Mouse (Mus musculus): ENCODE measurements at regions not wholly inside any gene's neighbourhood (a gene's known extent, or its start where the extent isn't known, plus 50 kb on each side); places are given as distances from the start of the nearest gene placed in this dataset.

DNA sequence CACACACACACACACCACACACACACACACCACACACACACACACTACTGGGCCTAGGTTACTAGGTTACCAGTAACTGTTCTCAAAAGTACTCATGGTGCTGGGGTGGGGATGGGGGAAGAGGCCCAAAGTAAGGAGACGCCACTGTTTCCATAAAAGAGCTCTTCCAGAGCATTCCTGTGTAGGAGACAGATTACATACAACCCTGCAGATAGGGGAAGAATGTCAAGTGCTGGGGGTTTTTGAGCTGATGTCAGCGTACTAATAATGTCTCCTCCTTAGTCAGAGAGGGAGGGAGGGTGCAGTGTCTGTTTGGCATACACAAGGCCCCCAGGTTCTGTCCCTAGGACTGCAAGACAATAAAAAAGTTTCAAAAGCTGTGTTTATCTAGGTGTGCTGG is 334.4 kb downstream of the Tox3 start:
- Histone ChIP-seq H3K4me2 (ENCODE audit: low read depth, low read length) (no peak overlapping the region), H3K4me3 (ENCODE audit: low read depth, low read length) (no peak overlapping the region), H3K36me3 (replicated peaks; ENCODE audit: control insufficient read depth, insufficient read depth, low read length) (no peaks in the 10 kb centered on the region), H3K27me3 (ENCODE audit: control insufficient read depth, insufficient read depth, low read length) (no peaks in the 10 kb centered on the region), H3K9ac (replicated peaks; ENCODE audit: low read depth, low read length) (no peak overlapping the region), H3K27ac (ENCODE audit: low read depth) (peak overlapping the region; percentile 85), H3K9me3 (replicated peaks; ENCODE audit: control insufficient read depth, low read length) (no peaks in the 10 kb centered on the region), H3K4me1 (ENCODE audit: control insufficient read depth, insufficient read depth) (peaks cover 14% of the 10 kb centered on the region; the same call in 1 of the 2 replicates)
- WGBS, result 10% methylated on average over 2 of the region's 2 CpGs
- peak; percentile 95 for ATAC-seq (ENCODE audit: insufficient read depth, low read depth)
- TF ChIP-seq CTCF (IDR thresholded peaks at IDR 0.05; ENCODE audit: low read depth) (no peak), EP300 (IDR thresholded peaks at IDR 0.05; ENCODE audit: low read depth) (peak; percentile 95)
- peak; percentile 92 for DNase-seq (ENCODE audit: low spot score)

DNA sequence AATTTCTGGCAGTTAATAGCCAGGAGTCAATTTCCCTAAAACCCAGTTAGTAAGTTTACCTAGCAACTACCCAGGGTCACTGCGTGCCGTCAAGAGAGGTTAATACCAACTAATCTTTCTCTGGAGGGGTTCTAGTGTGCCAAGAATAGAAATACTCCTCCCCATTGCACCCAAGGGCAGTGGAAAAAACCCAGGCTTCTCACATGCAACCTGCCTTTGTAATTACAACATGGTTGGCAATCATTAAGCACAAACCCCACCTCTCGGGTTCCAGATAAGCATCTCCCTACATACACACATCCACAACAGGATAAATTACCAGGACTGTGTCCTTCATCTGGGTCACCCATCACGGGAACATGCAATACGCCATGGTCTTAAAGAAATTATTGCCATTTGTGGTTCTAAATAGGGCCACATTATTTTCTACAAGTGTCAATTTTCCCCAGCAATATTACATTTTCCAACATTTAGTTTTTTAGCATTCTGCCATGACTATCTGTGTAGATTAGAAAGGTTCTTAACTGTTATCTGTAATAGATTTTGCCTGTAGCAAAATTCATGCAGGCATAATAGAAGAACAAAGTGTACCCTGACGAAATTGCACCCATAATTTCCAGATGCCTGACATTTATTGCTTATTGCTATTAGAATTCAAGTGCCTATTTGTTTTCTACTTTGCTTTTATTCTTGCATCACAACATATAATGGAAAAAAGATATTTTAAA is 336.3 kb downstream of the Tox3 start:
- TF ChIP-seq CTCF (IDR thresholded peaks at IDR 0.05; ENCODE audit: low read depth) (no peak), EP300 (IDR thresholded peaks at IDR 0.05; ENCODE audit: low read depth) (no peak)
- Histone ChIP-seq H3K9me3 (replicated peaks; ENCODE audit: control insufficient read depth, low read length) (0 out of 2 replicates have a peak, but pooled peaks cover 6% of the 10 kb centered on the region), H3K4me1 (ENCODE audit: control insufficient read depth, insufficient read depth) (peaks cover 8% of the 10 kb centered on the region; the same call in 1 of the 2 replicates), H3K4me2 (ENCODE audit: low read depth, low read length) (no peak overlapping the region), H3K27ac (ENCODE audit: low read depth) (peak overlapping the region; percentile 14; the same call in 1 of the 2 replicates), H3K36me3 (replicated peaks; ENCODE audit: control insufficient read depth, insufficient read depth, low read length) (no peaks in the 10 kb centered on the region), H3K9ac (replicated peaks; ENCODE audit: low read depth, low read length) (no peak overlapping the region), H3K4me3 (ENCODE audit: low read depth, low read length) (no peak overlapping the region), H3K27me3 (ENCODE audit: control insufficient read depth, insufficient read depth, low read length) (no peaks in the 10 kb centered on the region)
- WGBS, result 50% methylated on average over 6 of the region's 6 CpGs
- ATAC-seq (ENCODE audit: insufficient read depth, low read depth), result no peak
- peak; percentile 51 for DNase-seq (ENCODE audit: low spot score)

DNA sequence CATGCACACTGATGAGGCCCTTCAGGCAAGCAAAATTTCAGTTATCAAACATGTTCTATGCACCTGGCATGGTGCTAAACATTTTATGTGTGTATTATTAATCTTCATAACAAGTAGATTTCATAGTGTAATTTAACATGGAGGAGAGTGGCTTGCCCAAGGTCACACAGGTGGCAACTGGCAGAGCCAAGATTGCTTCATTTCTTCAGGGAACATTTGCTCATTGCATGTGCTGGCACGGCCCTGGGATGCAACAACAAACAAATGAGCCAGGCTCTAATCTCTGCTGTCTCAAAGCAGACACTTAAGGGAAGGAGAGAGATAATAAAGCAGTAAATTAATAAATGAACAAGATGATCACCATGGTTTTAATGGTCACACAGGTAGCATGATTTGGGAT is 338.7 kb downstream of the Tox3 start:
- WGBS, result 60% methylated on average over 1 of the region's 1 CpGs
- Histone ChIP-seq H3K4me1 (ENCODE audit: control insufficient read depth, insufficient read depth) (peaks cover 8% of the 10 kb centered on the region; the same call in 1 of the 2 replicates), H3K4me2 (ENCODE audit: low read depth, low read length) (no peak overlapping the region), H3K9ac (replicated peaks; ENCODE audit: low read depth, low read length) (no peak overlapping the region), H3K27me3 (ENCODE audit: control insufficient read depth, insufficient read depth, low read length) (no peaks in the 10 kb centered on the region), H3K4me3 (ENCODE audit: low read depth, low read length) (no peak overlapping the region), H3K27ac (ENCODE audit: low read depth) (no peak overlapping the region), H3K36me3 (replicated peaks; ENCODE audit: control insufficient read depth, insufficient read depth, low read length) (no peaks in the 10 kb centered on the region), H3K9me3 (replicated peaks; ENCODE audit: control insufficient read depth, low read length) (0 out of 2 replicates have a peak, but pooled peaks cover 10% of the 10 kb centered on the region)
- DNase-seq (ENCODE audit: low spot score), result no peak
- TF ChIP-seq CTCF (IDR thresholded peaks at IDR 0.05; ENCODE audit: low read depth), result no peak
- TF ChIP-seq EP300 (IDR thresholded peaks at IDR 0.05; ENCODE audit: low read depth), result no peak
- ATAC-seq (ENCODE audit: insufficient read depth, low read depth), result no peak

DNA sequence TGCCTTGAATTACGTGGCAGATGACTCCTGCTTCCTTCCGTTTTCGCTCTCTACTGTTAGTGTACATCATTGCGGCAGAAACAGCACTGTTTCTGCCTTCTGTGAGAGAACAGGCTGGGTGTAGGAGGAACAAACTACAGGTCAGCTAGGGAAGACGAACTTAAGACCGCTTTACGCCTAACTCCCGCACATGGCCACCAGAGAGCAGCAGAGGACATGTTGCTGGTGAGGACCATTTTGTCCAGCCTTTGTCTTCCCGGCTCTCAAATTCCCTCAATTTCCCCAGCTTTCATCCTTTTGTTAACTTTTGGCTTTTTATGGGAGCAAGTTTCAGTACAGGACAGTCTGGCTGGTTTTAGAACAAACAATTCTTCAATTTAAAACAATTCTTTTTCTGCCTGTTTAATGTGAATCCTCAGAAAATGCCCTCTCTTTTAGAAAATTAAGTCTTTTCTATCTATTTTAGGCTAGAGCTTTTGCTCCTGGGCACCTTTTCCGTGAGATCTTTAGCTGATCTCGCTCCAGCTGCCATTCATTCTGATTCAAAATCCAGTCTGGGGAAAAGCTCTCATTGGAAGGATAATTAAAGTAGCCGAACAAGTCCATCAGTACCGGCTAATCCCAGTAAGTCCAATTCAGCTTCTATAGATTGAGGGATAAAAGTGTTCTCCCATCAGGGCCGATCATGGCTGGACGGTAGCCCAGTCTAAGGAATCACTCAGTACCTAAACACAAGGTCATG is 347.1 kb downstream of the Tox3 start:
- DNase-seq (ENCODE audit: low spot score) (peak; percentile 73), ATAC-seq (ENCODE audit: insufficient read depth, low read depth) (peak; percentile 60; the same call in 1 of the 2 replicates)
- Histone ChIP-seq H3K36me3 (replicated peaks; ENCODE audit: control insufficient read depth, insufficient read depth, low read length) (no peaks in the 10 kb centered on the region), H3K27ac (ENCODE audit: low read depth) (no peak overlapping the region), H3K4me2 (ENCODE audit: low read depth, low read length) (no peak overlapping the region), H3K4me3 (ENCODE audit: low read depth, low read length) (no peak overlapping the region), H3K4me1 (ENCODE audit: control insufficient read depth, insufficient read depth) (no peaks in the 10 kb centered on the region), H3K27me3 (ENCODE audit: control insufficient read depth, insufficient read depth, low read length) (no peaks in the 10 kb centered on the region), H3K9ac (replicated peaks; ENCODE audit: low read depth, low read length) (no peak overlapping the region), H3K9me3 (replicated peaks; ENCODE audit: control insufficient read depth, low read length) (no peaks in the 10 kb centered on the region)
- 34% methylated on average over 15 of the region's 15 CpGs for WGBS
- peak; percentile 96 for TF ChIP-seq CTCF (IDR thresholded peaks at IDR 0.05; ENCODE audit: low read depth)
- TF ChIP-seq EP300 (IDR thresholded peaks at IDR 0.05; ENCODE audit: low read depth), result no peak

DNA sequence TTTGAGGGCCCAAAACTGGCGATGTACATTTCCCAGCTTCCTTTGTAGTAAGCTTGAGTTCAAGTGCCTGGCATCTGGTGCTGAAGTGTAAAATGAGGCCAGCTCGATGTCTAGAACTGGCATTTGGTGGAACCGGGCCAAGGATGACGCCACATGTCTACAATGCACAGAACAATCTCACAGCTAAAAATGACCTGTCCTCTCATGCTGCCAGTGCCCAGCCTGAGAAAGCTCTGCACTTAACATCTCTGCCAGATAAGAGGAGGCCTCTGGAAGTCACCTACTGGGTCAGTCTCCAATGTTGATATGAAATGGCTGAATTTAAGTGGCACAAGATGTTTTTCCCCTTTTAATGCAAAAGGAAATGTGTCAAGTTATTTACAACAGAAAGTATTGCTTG is 354.4 kb downstream of the Tox3 start:
- Histone ChIP-seq H3K9me3 (replicated peaks; ENCODE audit: control insufficient read depth, low read length) (no peaks in the 10 kb centered on the region), H3K27me3 (ENCODE audit: control insufficient read depth, insufficient read depth, low read length) (no peaks in the 10 kb centered on the region), H3K4me1 (ENCODE audit: control insufficient read depth, insufficient read depth) (peaks cover 12% of the 10 kb centered on the region), H3K9ac (replicated peaks; ENCODE audit: low read depth, low read length) (no peak overlapping the region), H3K4me3 (ENCODE audit: low read depth, low read length) (no peak overlapping the region), H3K4me2 (ENCODE audit: low read depth, low read length) (no peak overlapping the region), H3K36me3 (replicated peaks; ENCODE audit: control insufficient read depth, insufficient read depth, low read length) (no peaks in the 10 kb centered on the region), H3K27ac (ENCODE audit: low read depth) (peak overlapping the region; percentile 87)
- 22% methylated on average over 4 of the region's 4 CpGs for WGBS
- DNase-seq (ENCODE audit: low spot score) (peak; percentile 85), ATAC-seq (ENCODE audit: insufficient read depth, low read depth) (peak; percentile 96)
- no peak for TF ChIP-seq CTCF (IDR thresholded peaks at IDR 0.05; ENCODE audit: low read depth)
- peak; percentile 82 for TF ChIP-seq EP300 (IDR thresholded peaks at IDR 0.05; ENCODE audit: low read depth)

Measured in heart, postnatal 0 days (tissue).